Comparison of ENCODE assay signal across 21 mouse cellular contexts in the genomic region with DNA sequence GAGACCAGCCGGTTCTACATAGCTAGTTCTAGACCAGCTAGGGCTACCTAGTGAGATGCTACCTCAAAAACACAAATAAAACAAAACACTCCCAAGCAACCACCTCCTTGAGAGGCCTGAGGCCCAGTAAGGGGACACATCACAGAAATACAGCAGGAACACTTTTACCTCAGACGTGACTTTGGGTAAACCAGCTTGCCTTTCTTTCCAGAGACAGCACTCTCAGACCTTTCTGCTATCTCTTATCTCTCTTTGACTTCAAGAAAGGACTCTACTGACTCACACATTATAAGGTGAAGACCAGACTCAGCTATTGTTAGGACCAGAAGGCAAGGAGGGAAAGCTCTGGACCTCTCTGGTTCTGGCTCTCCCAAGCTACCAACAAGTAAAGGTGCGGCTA. TPM values are rescaled to one million over a fixed set of nuclear protein-coding genes. Genes with fewer than 3 reads are reported as not detected.
DNase-seq lines count a peak whose midpoint lies in the region; ATAC-seq and TF ChIP-seq lines count a peak whose summit lies in the region.
"Had no signal": no experiment of that assay in that cellular context is flagged by ENCODE, and none has a peak within 500 bp of the region (broad histone marks: within the 10 kb centered on the region; RNA-seq: fewer than 3 reads in every experiment).

No protein-coding gene starts in this region.

- no peaks in the 10 kb centered on the region for H3K9me3 ChIP-seq in liver, embryonic 13.5 days (replicated peaks)
- H3K9me3 ChIP-seq in liver, embryonic 11.5 days (ENCODE audit: control insufficient read depth, low read length), result no peaks in the 10 kb centered on the region

- no peak overlapping the region for H3K4me3 ChIP-seq in gastrocnemius, adult 2 months
- H3K4me3 ChIP-seq in liver, embryonic 13.5 days (replicated peaks), result no peak overlapping the region
- H3K4me3 ChIP-seq in liver, embryonic 11.5 days (ENCODE audit: low read depth, low read length), result no peak overlapping the region
- H3K4me3 ChIP-seq in myocyte, result peak overlapping the region; percentile 68

- peak overlapping the region; percentile 93 for H3K27ac ChIP-seq in gastrocnemius, adult 2 months
- peak overlapping the region; percentile 50; the same call in 1 of the 2 replicates for H3K27ac ChIP-seq in liver, embryonic 13.5 days
- no peak overlapping the region for H3K27ac ChIP-seq in liver, embryonic 11.5 days (ENCODE audit: low read depth, low read length)
- H3K27ac ChIP-seq: hindbrain, embryonic 12.5 days had no signal

- DNase-seq in gastrocnemius, adult 2 months, result no peak
- no peak for DNase-seq in gastrocnemius, postnatal 25 days
- DNase-seq in liver, embryonic 13.5 days, result no peak
- DNase-seq in liver, embryonic 11.5 days (ENCODE audit: low spot score), result no peak
- DNase-seq in spleen, adult 12 weeks (ENCODE audit: low spot score), result no peak
- no peak for DNase-seq in layer of hippocampus, adult 18-20 months (ENCODE audit: low spot score in 2 of 2)
- DNase-seq: adrenal gland, adult 8-10 months; adrenal gland, postnatal 36 days; cerebellum, adult 2 months; cerebellum, postnatal 10 days; gastrocnemius, postnatal 14 days; heart, postnatal 10 days; heart, postnatal 4 days had no signal

- intact Hi-C loops in gastrocnemius, adult 2 months (cut with DNase I), result no loop called here

- H3K27me3 ChIP-seq in liver, embryonic 13.5 days, result no peaks in the 10 kb centered on the region
- H3K27me3 ChIP-seq in liver, embryonic 11.5 days (replicated peaks; ENCODE audit: control insufficient read depth, insufficient read depth, low read length), result no peaks in the 10 kb centered on the region
- no peaks in the 10 kb centered on the region for H3K27me3 ChIP-seq in myocyte (ENCODE audit: control insufficient read depth, insufficient read depth, insufficient read length)
- H3K27me3 ChIP-seq: hindbrain, embryonic 12.5 days had no signal

- ATAC-seq in liver, embryonic 13.5 days (ENCODE audit: low read depth), result no peak
- ATAC-seq in liver, embryonic 11.5 days (replicated peaks; ENCODE audit: low FRiP score), result no peak

- no peak overlapping the region for H3K9ac ChIP-seq in liver, embryonic 13.5 days
- H3K9ac ChIP-seq in liver, embryonic 11.5 days (ENCODE audit: low read depth, low read length), result no peak overlapping the region

- TF ChIP-seq CTCF in gastrocnemius, adult 2 months (IDR thresholded peaks at IDR 0.05), result no peak

- H3K79me2 ChIP-seq in myocyte (ENCODE audit: control insufficient read depth, insufficient read depth), result peaks cover 13% of the 10 kb centered on the region

- H3K4me1 ChIP-seq in liver, embryonic 13.5 days (replicated peaks), result peaks cover 29% of the 10 kb centered on the region
- H3K4me1 ChIP-seq in liver, embryonic 11.5 days (replicated peaks; ENCODE audit: control insufficient read depth, insufficient read depth, low read length), result peaks cover 7% of the 10 kb centered on the region

- H3ac ChIP-seq in myocyte (ENCODE audit: control insufficient read depth, insufficient read length), result no peak overlapping the region

- 66% methylated on average over 3 of the region's 3 CpGs for WGBS in liver, embryonic 13.5 days (ENCODE audit: insufficient replicate concordance)
- 76% methylated on average over 3 of the region's 3 CpGs for WGBS in liver, embryonic 11.5 days

- peaks cover 19% of the 10 kb centered on the region for H3K36me3 ChIP-seq in liver, embryonic 13.5 days
- peaks cover 10% of the 10 kb centered on the region for H3K36me3 ChIP-seq in liver, embryonic 11.5 days (ENCODE audit: control insufficient read depth, insufficient read depth, low read length)
- peaks cover 16% of the 10 kb centered on the region for H3K36me3 ChIP-seq in myocyte (ENCODE audit: control insufficient read depth, insufficient read depth)

- H3K4me2 ChIP-seq in liver, embryonic 13.5 days, result 0 out of 2 replicates have a peak overlapping the region, but pooled peaks have one; percentile 94
- H3K4me2 ChIP-seq in liver, embryonic 11.5 days, result no peak overlapping the region
- H3K4me2 ChIP-seq in myocyte (ENCODE audit: low read depth), result no peak overlapping the region

- TF ChIP-seq POLR2A in myocyte (IDR thresholded peaks at IDR 0.05; ENCODE audit: insufficient read length, low read depth), result no peak

TF ChIP-seq in myocyte, 11 proteins besides CTCF, POLR2A, EP300 and RAD21:
- no peak for TF ChIP-seq REST (IDR thresholded peaks at IDR 0.05; ENCODE audit: insufficient read depth, insufficient read length)
- no peak for TF ChIP-seq USF1 (IDR thresholded peaks at IDR 0.05; ENCODE audit: low read depth)
- TF ChIP-seq MAX (IDR thresholded peaks at IDR 0.05; ENCODE audit: low read depth), result no peak
TF ChIP-seq in myocyte: peak in this region for 0.

RNA-seq across cellular contexts. Expression of a gene that starts 1.0 kb away (rescaled TPM):
- 1 to 10 TPM; 4.0 to 4.6 TPM for total RNA-seq in gastrocnemius, adult 2 months (2021)
- total RNA-seq in gastrocnemius, postnatal 25 days (2021), result 1 to 10 TPM; 2.8 to 2.9 TPM
- polyA plus RNA-seq in liver, embryonic 13.5 days (2015; fragmentation: Nextera tagmentation; extraction: Ambion mirVana), result 4.4 and 5.7 TPM in 2 replicates
- 10.6 and 11.1 TPM in 2 replicates for polyA plus RNA-seq in liver, embryonic 11.5 days (2014; fragmentation: Nextera tagmentation; extraction: Ambion mirVana)
- polyA plus RNA-seq in myocyte (2012; fragmentation: generic; extraction: Trizol), result 2.3 TPM
- 1 to 10 TPM; 7.1 to 8.4 TPM for total RNA-seq in layer of hippocampus, adult 18-20 months (2021)

RNA-seq across cellular contexts. Expression of a gene that starts 33.9 kb away (rescaled TPM):
- not detected for total RNA-seq in gastrocnemius, adult 2 months (2021)
- not detected for total RNA-seq in gastrocnemius, postnatal 25 days (2021)
- polyA plus RNA-seq in liver, embryonic 13.5 days (2015; fragmentation: Nextera tagmentation; extraction: Ambion mirVana), result not detected in 2 replicates
- 0.18 and 0.34 TPM in 2 replicates for polyA plus RNA-seq in liver, embryonic 11.5 days (2014; fragmentation: Nextera tagmentation; extraction: Ambion mirVana)
- polyA plus RNA-seq in myocyte (2012; fragmentation: generic; extraction: Trizol), result 0.29 TPM
- not detected for total RNA-seq in layer of hippocampus, adult 18-20 months (2021)
- total RNA-seq: adrenal gland, postnatal 36 days; ES-E14; gastrocnemius, postnatal 14 days; granulocyte monocyte progenitor cell, adult 5-6 weeks; hindbrain, postnatal 0 days had no signal
- polyA plus RNA-seq: cerebellum, adult 2 months; embryonic facial prominence, embryonic 11.5 days; forebrain, embryonic 16.5 days; frontal cortex, adult 2 months; hindbrain, embryonic 12.5 days; hindbrain, postnatal 0 days had no signal

RNA-seq across cellular contexts. Expression of a gene that starts 40.8 kb away (rescaled TPM):
- total RNA-seq in gastrocnemius, adult 2 months (2021), result 1 to 10 TPM; 2.8 to 3.1 TPM
- total RNA-seq in gastrocnemius, postnatal 25 days (2021), result 1 to 10 TPM; 3.8 to 6.2 TPM
- 0.75 and 0.82 TPM in 2 replicates for polyA plus RNA-seq in liver, embryonic 13.5 days (2015; fragmentation: Nextera tagmentation; extraction: Ambion mirVana)
- 1.6 and 4.1 TPM in 2 replicates for polyA plus RNA-seq in liver, embryonic 11.5 days (2014; fragmentation: Nextera tagmentation; extraction: Ambion mirVana)
- 17.9 TPM for polyA plus RNA-seq in myocyte (2012; fragmentation: generic; extraction: Trizol)
- total RNA-seq in layer of hippocampus, adult 18-20 months (2021), result 1 to 10 TPM in 1 of 2 experiments, under 1 TPM in 1; 0.89 to 2.0 TPM

RNA-seq across cellular contexts. Expression of a gene that starts 51.5 kb away (rescaled TPM):
- total RNA-seq in gastrocnemius, adult 2 months (2021), result 10 to 100 TPM; 33.8 to 42.3 TPM
- total RNA-seq in gastrocnemius, postnatal 25 days (2021), result 10 to 100 TPM; 27.3 to 33.1 TPM
- 64.9 and 65.0 TPM in 2 replicates for polyA plus RNA-seq in liver, embryonic 13.5 days (2015; fragmentation: Nextera tagmentation; extraction: Ambion mirVana)
- polyA plus RNA-seq in liver, embryonic 11.5 days (2014; fragmentation: Nextera tagmentation; extraction: Ambion mirVana), result 93.1 and 94.0 TPM in 2 replicates
- polyA plus RNA-seq in myocyte (2012; fragmentation: generic; extraction: Trizol), result 217 TPM
- total RNA-seq in layer of hippocampus, adult 18-20 months (2021), result 10 to 100 TPM; 24.6 to 31.6 TPM

RNA-seq across cellular contexts. Expression of a gene that starts 55.8 kb away (rescaled TPM):
- under 1 TPM; 0.98 to 0.99 TPM for total RNA-seq in gastrocnemius, adult 2 months (2021)
- 1 to 10 TPM; 1.0 to 1.2 TPM for total RNA-seq in gastrocnemius, postnatal 25 days (2021)
- 3.7 and 4.2 TPM in 2 replicates for polyA plus RNA-seq in liver, embryonic 13.5 days (2015; fragmentation: Nextera tagmentation; extraction: Ambion mirVana)
- polyA plus RNA-seq in liver, embryonic 11.5 days (2014; fragmentation: Nextera tagmentation; extraction: Ambion mirVana), result 2.1 and 2.3 TPM in 2 replicates
- polyA plus RNA-seq in myocyte (2012; fragmentation: generic; extraction: Trizol), result 0.64 TPM
- total RNA-seq in layer of hippocampus, adult 18-20 months (2021), result 10 to 100 TPM; 13.7 to 18.2 TPM
- total RNA-seq: granulocyte monocyte progenitor cell, adult 5-6 weeks had no signal
